Mouse (Mus musculus): ENCODE results near the gene Cenpp.

The Cenpp gene

DNA sequence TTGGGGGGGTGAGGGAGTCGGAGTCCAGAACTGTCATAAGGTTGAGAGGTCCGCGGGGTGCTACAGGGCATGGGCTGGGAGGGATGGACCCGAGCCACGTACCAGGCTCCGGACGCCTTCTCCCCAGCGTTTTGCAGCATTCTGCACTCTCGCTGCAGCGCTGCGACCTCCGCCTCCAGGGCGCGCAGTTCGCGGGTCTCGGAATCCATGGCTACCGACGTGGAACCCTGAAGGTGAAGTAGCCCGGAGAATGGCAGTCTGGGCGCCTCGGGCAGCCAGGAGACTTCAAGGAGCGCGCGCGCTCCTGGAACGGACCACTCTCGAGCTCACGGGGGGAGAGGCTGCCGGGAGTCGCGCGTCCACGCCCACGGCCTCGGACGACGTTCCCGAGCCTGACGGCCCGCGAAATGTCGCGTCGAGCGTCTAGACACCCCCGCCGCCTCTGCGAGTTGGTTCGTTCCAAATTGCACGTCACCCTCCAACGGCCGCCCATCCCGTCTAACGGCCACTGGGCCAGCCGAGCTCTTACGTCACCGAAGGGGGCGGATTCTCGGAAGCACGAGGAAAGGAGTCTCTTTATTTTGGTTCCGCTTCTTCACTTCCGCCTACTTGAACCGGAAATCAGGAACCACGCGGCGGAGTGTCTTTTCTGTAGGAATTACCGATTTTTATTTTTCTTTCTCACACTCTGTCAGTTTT lies at the start of gene Cenpp, which contains the start of gene Nol8:
Gene Cenpp, minus strand, starts transcription at position 305 of the 699 bp plus-strand sequence.
Gene Nol8, plus strand, starts transcription at position 598 of the 699 bp plus-strand sequence.
- DNase-seq (ENCODE audit: low spot score in 2 of 2) = peak; percentile 97 to 99

- no peak for DNase-seq (ENCODE audit: low spot score in 2 of 2)
These were observed 38.5 kb upstream of the Cenpp start for GRCm38 (mm10) chr13:49691056-49691455.

GRCm38 (mm10) chr13:49684266-49684665 lies 31.7 kb upstream of the Cenpp start:
- no peak for DNase-seq (ENCODE audit: low spot score in 2 of 2)

DNA sequence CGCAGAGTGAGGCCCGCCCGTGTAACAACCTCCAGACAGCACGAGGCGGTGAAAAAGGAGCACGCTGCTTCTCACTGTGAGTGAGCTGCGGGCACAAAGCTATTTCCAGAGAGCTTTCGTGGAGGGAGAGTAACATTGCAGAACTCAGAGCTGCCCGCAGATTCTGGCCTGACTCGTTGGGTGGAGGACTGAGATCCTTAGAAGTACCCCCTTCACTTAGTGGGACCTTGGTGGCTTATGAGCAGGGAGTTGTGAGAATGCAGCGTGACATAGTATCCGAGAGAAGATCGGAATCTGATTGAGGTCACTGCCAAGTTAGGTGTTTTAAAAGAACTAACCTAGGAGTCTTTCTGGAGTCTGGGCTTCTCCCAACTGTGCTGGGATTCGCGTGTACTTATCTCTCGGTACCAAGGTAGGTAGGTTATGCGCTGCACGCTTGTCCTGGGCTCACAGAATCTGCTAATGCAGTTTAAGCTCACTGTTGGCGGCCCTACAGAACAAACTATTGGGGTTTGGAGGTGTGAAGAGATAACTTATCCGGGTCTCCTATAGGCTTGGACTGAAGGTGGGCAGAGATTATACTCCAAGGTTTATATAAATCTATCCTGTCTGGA lies 29.8 kb upstream of the Cenpp start:
- no peak for DNase-seq (ENCODE audit: low spot score in 2 of 2)

- DNase-seq (ENCODE audit: low spot score in 2 of 2) = peak; percentile 98 to 100
These were observed 29.0 kb upstream of the Cenpp start, which contains the start of gene Iars for GRCm38 (mm10) chr13:49681351-49682232. TSS of gene Iars (plus strand) at chr13:49682100.

DNA sequence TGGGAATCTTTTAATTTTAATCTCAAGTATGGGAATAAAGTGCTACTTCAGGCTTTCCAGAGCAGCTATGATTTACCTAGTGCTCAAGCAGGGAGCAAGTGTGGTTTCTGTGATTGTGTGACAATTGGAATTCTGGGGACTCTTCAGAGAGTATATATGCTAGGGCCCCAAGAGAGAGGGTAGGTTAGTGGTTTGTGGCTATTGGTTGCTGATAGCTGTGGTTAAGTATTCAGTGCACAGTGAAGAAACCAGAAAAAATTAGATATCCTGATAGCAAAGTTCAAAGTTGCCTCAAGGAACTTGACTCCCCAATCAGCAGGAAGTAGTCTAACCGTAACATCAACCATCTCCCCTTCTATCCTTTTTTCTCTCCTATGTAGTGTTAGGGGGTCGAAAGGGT lies 25.2 kb upstream of the Cenpp start:
- no peak for DNase-seq (ENCODE audit: low spot score in 2 of 2)

- DNase-seq (ENCODE audit: low spot score in 2 of 2) = no peak
These were observed 576 bp upstream of the Cenpp start for GRCm38 (mm10) chr13:49653180-49653541.

GRCm38 (mm10) chr13:49651781-49652351 lies 719 bp downstream of the Cenpp start:
- no peak for DNase-seq (ENCODE audit: low spot score in 2 of 2)

DNA sequence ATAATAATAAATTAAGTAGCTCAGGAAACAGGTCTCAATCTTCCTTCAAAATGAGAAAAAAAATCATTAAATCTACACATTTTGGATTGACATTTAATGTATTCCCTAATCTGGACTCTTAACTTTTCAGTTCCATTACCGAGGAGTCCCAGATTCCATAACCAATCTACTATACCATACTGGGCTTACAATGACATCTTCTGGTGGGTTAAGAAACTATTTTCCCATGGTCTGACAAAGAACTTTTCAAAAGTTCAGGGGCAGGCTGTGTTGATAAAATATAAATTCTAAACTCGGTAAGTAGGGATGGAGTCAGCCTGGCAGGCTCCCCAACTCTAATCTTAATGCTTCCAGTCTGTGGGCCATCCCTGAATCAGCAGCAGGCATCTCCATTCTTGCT lies 1.4 kb downstream of the Cenpp start:
- DNase-seq (ENCODE audit: low spot score in 2 of 2) = no peak

DNA sequence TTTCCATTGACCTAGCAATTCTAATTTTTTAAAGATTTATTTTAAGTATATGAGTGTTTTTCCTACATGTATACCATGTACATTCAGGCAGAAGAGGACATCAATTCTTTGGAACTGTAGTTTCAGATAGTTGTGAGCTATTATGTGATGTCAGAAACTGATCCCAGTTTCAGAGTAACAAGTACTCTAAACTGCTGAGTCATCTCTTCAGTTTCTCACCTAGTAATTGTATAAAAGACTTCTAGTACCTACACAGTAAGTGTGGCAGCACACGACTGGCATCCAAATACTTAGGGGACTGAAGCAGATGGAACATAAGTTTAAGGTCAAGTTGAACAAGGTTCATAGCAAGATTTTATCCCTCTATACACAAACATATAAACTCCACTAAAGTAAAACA lies 6.6 kb downstream of the Cenpp start:
- no peak for DNase-seq (ENCODE audit: low spot score in 2 of 2)

GRCm38 (mm10) chr13:49644731-49645529 lies 7.7 kb downstream of the Cenpp start:
- DNase-seq (ENCODE audit: low spot score in 2 of 2) = no peak

- DNase-seq (ENCODE audit: low spot score in 2 of 2) = no peak
These were observed 8.8 kb downstream of the Cenpp start for GRCm38 (mm10) chr13:49643669-49644362.

GRCm38 (mm10) chr13:49642650-49643049 lies 9.9 kb downstream of the Cenpp start:
- DNase-seq (ENCODE audit: low spot score in 2 of 2) = no peak

- DNase-seq (ENCODE audit: low spot score in 2 of 2) = no peak
These were observed 12.6 kb downstream of the Cenpp start for GRCm38 (mm10) chr13:49639965-49640364.

- no peak for DNase-seq (ENCODE audit: low spot score in 2 of 2)
These were observed 23.5 kb downstream of the Cenpp start for GRCm38 (mm10) chr13:49629076-49629475.

- no peak for DNase-seq (ENCODE audit: low spot score in 2 of 2)
These were observed 24.4 kb downstream of the Cenpp start for GRCm38 (mm10) chr13:49628167-49628566.

DNA sequence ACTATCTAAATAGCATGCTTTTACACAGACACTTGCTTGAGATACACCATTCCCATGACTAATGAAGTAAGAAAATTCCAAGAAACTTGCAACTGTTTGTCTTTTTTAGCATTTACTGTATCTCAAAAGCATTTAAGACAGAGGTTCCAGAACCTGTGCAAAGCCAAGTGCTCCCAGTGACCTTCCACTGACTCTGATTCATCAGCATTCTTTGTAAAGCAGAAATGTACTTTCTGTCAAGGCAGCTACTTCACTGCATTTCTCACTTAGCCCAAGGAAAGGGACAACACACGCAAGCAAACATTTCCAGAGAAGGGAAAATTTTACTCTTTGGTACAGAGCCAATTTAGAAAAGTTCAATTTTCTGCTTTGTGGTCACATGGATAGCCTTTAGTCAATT lies 29.4 kb downstream of the Cenpp start:
- no peak for DNase-seq (ENCODE audit: low spot score in 2 of 2)

DNA sequence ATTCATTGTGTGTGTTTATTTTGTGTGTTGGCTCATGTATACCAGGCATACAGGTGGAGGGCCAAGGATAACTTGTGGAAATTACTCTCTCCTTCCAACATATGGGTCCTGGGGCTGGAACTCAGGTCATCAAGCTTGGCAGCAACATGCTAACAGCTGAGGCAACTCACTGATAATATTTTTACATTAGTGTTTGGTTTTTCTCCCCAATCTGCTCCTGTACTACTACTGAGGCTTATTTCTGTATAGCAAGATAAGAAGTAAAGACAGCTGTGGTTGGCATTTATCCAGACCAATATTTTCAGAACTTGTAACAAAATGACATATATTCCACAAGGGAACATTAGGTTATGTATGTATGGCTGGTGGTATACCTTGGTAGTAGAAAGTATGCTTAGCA lies 34.2 kb downstream of the Cenpp start:
- no peak for DNase-seq (ENCODE audit: low spot score in 2 of 2)

DNA sequence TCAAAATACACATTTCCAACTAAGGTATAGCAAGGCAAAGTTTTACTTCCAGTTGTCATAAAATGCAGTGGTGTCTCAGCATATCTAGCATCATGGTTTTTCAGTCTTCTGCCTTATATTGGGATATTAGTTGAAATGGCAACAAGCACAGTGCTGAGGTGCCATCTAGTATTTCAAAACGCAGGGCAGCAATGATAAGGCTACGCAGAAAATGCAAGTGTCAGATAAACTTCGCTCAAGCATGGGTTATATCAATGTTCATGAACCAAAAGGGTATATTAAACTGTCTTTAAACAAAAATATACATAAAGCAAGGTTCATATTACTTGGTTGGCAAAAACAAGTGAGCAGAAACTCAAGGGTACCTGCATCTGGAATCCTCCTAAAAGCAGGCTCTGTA lies 35.6 kb downstream of the Cenpp start:
- no peak for DNase-seq (ENCODE audit: low spot score in 2 of 2)

DNA sequence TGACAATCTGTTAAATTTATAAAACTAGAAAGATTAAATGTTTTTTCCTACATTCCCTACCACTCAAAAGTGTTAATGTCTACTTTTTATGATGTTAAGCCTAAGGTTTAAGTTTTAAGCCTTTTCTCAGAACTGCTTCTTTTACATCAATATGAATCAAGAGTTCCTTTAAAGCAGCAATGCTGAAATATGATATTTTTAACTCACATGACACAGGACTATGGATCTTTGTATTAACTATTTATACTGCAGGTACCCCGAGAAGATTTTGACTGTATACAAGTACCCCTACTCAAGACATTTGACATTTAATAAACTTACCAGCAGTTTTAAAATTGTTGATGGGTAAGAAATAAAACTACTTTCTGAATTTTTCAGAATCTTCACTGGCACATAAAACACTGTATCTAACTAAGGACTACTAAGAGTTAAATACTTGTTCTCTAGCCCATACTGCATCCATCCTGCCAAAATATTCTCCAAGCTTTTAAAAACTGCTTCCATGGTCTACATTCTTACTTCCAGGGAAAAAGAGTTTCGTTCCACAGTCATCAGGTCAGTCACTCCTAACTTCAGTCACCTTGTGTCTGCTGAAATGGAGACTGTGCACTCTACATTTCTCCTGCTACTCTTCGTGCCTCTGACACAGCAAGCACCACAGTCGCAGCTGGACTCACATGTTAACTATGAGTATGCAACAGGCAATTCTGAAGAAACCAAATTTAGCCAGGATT lies 43.8 kb downstream of the Cenpp start:
- DNase-seq (ENCODE audit: low spot score in 2 of 2) = no peak
